Mouse (Mus musculus): ENCODE measurements around the gene Slc1a7. TPM values are rescaled to one million over a fixed set of nuclear protein-coding genes. Genes with fewer than 3 reads are reported as not detected.

Gene Slc1a7
- polyA plus RNA-seq, 1 experiment from 2014 or later: not detected

GRCm38 (mm10) chr4:107942741-107943140, 25.4 kb upstream of the Slc1a7 start:
- H3K4me3 ChIP-seq: no peak overlapping the region
- no peak overlapping the region for H3K27ac ChIP-seq
- no peaks in the 10 kb centered on the region for H3K9me3 ChIP-seq (replicated peaks)
- DNase-seq (ENCODE audit: low spot score): no peak
- H3K36me3 ChIP-seq: no peaks in the 10 kb centered on the region
- 90% methylated on average over 7 of the region's 7 CpGs for WGBS
- no peaks in the 10 kb centered on the region for H3K4me1 ChIP-seq
- no peaks in the 10 kb centered on the region for H3K27me3 ChIP-seq (ENCODE audit: low read depth, poor library complexity, severe bottlenecking)

- H3K27ac ChIP-seq: no peak overlapping the region
- no peaks in the 10 kb centered on the region for H3K4me1 ChIP-seq
- WGBS: 89% methylated on average over 2 of the region's 2 CpGs
- H3K36me3 ChIP-seq: no peaks in the 10 kb centered on the region
- no peaks in the 10 kb centered on the region for H3K27me3 ChIP-seq (ENCODE audit: low read depth, poor library complexity, severe bottlenecking)
- no peak for DNase-seq (ENCODE audit: low spot score)
- H3K9me3 ChIP-seq (replicated peaks): no peaks in the 10 kb centered on the region
- H3K4me3 ChIP-seq: no peak overlapping the region
Observed at GRCm38 (mm10) chr4:107944141-107944540, 24.0 kb upstream of the Slc1a7 start.

- no peaks in the 10 kb centered on the region for H3K9me3 ChIP-seq (replicated peaks)
- H3K36me3 ChIP-seq: no peaks in the 10 kb centered on the region
Observed at GRCm38 (mm10) chr4:107949918-107950317, 18.2 kb upstream of the Slc1a7 start.

GRCm38 (mm10) chr4:107952845-107953244, 15.3 kb upstream of the Slc1a7 start:
- no peak overlapping the region for H3K4me3 ChIP-seq
- H3K36me3 ChIP-seq: no peaks in the 10 kb centered on the region
- DNase-seq (ENCODE audit: low spot score): no peak
- H3K4me1 ChIP-seq: no peaks in the 10 kb centered on the region
- H3K27ac ChIP-seq: no peak overlapping the region
- H3K9me3 ChIP-seq (replicated peaks): no peaks in the 10 kb centered on the region
- H3K27me3 ChIP-seq (ENCODE audit: low read depth, poor library complexity, severe bottlenecking): no peaks in the 10 kb centered on the region

More at GRCm38 (mm10) chr4:107949918-107950317, 18.2 kb upstream of the Slc1a7 start:
- Histone ChIP-seq H3K4me3 (no peak overlapping the region), H3K4me1 (no peaks in the 10 kb centered on the region), H3K27ac (no peak overlapping the region), H3K27me3 (ENCODE audit: low read depth, poor library complexity, severe bottlenecking) (no peaks in the 10 kb centered on the region)
- 87% methylated on average over 4 of the region's 4 CpGs for WGBS
- DNase-seq (ENCODE audit: low spot score): no peak

GRCm38 (mm10) chr4:107955691-107956090, 12.4 kb upstream of the Slc1a7 start:
- WGBS: 81% methylated on average over 5 of the region's 5 CpGs
- no peak overlapping the region for H3K27ac ChIP-seq
- no peaks in the 10 kb centered on the region for H3K9me3 ChIP-seq (replicated peaks)
- DNase-seq (ENCODE audit: low spot score): no peak
- no peaks in the 10 kb centered on the region for H3K36me3 ChIP-seq
- 0 out of 2 replicates have a peak, but pooled peaks cover 7% of the 10 kb centered on the region for H3K27me3 ChIP-seq (ENCODE audit: low read depth, poor library complexity, severe bottlenecking)
- H3K4me3 ChIP-seq: no peak overlapping the region
- H3K4me1 ChIP-seq: peaks cover 7% of the 10 kb centered on the region; the same call in 1 of the 2 replicates

GRCm38 (mm10) chr4:107958487-107958886, 9.6 kb upstream of the Slc1a7 start:
- WGBS: 61% methylated on average over 7 of the region's 7 CpGs
- Histone ChIP-seq H3K36me3 (no peaks in the 10 kb centered on the region), H3K4me1 (peaks cover 20% of the 10 kb centered on the region), H3K9me3 (replicated peaks) (no peaks in the 10 kb centered on the region), H3K27me3 (ENCODE audit: low read depth, poor library complexity, severe bottlenecking) (0 out of 2 replicates have a peak, but pooled peaks cover 9% of the 10 kb centered on the region), H3K27ac (no peak overlapping the region), H3K4me3 (no peak overlapping the region)
- no peak for DNase-seq (ENCODE audit: low spot score)

GRCm38 (mm10) chr4:107962044-107962732, 5.9 kb upstream of the Slc1a7 start:
- H3K27ac ChIP-seq: no peak overlapping the region
- H3K9me3 ChIP-seq (replicated peaks): no peaks in the 10 kb centered on the region
- WGBS: 76% methylated on average over 11 of the region's 11 CpGs
- 0 out of 2 replicates have a peak, but pooled peaks cover 9% of the 10 kb centered on the region for H3K27me3 ChIP-seq (ENCODE audit: low read depth, poor library complexity, severe bottlenecking)
- peaks cover 27% of the 10 kb centered on the region for H3K4me1 ChIP-seq
- DNase-seq (ENCODE audit: low spot score): no peak
- no peaks in the 10 kb centered on the region for H3K36me3 ChIP-seq
- H3K4me3 ChIP-seq: no peak overlapping the region

GRCm38 (mm10) chr4:107962792-107963191, 5.3 kb upstream of the Slc1a7 start:
- H3K4me1 ChIP-seq: peaks cover 27% of the 10 kb centered on the region
- no peaks in the 10 kb centered on the region for H3K36me3 ChIP-seq
- H3K27ac ChIP-seq: no peak overlapping the region
- 91% methylated on average over 2 of the region's 2 CpGs for WGBS
- H3K27me3 ChIP-seq (ENCODE audit: low read depth, poor library complexity, severe bottlenecking): 0 out of 2 replicates have a peak, but pooled peaks cover 9% of the 10 kb centered on the region
- no peak overlapping the region for H3K4me3 ChIP-seq
- no peak for DNase-seq (ENCODE audit: low spot score)
- no peaks in the 10 kb centered on the region for H3K9me3 ChIP-seq (replicated peaks)

GRCm38 (mm10) chr4:107966416-107967109, 1.6 kb upstream of the Slc1a7 start:
- Histone ChIP-seq H3K4me3 (no peak overlapping the region), H3K9me3 (replicated peaks) (no peaks in the 10 kb centered on the region), H3K27ac (no peak overlapping the region), H3K27me3 (ENCODE audit: low read depth, poor library complexity, severe bottlenecking) (no peaks in the 10 kb centered on the region), H3K36me3 (no peaks in the 10 kb centered on the region), H3K4me1 (peaks cover 29% of the 10 kb centered on the region)
- DNase-seq (ENCODE audit: low spot score): no peak
- WGBS: 47% methylated on average over 5 of the region's 5 CpGs

- peaks cover 16% of the 10 kb centered on the region for H3K4me1 ChIP-seq
- no peak overlapping the region for H3K27ac ChIP-seq
- no peaks in the 10 kb centered on the region for H3K36me3 ChIP-seq
- no peak for DNase-seq (ENCODE audit: low spot score)
- H3K4me3 ChIP-seq: no peak overlapping the region
- H3K9me3 ChIP-seq (replicated peaks): no peaks in the 10 kb centered on the region
- no peaks in the 10 kb centered on the region for H3K27me3 ChIP-seq (ENCODE audit: low read depth, poor library complexity, severe bottlenecking)
Observed at GRCm38 (mm10) chr4:107969781-107970180, 1.6 kb downstream of the Slc1a7 start.

- DNase-seq (ENCODE audit: low spot score): no peak
- no peak overlapping the region for H3K27ac ChIP-seq
- H3K27me3 ChIP-seq (ENCODE audit: low read depth, poor library complexity, severe bottlenecking): no peaks in the 10 kb centered on the region
- H3K36me3 ChIP-seq: no peaks in the 10 kb centered on the region
- H3K4me1 ChIP-seq: peaks cover 16% of the 10 kb centered on the region
- no peak overlapping the region for H3K4me3 ChIP-seq
- no peaks in the 10 kb centered on the region for H3K9me3 ChIP-seq (replicated peaks)
- WGBS: 97% methylated on average over 1 of the region's 1 CpGs
Observed at GRCm38 (mm10) chr4:107971162-107971561, 3.0 kb downstream of the Slc1a7 start.

- peaks cover 27% of the 10 kb centered on the region for H3K4me1 ChIP-seq
- DNase-seq (ENCODE audit: low spot score): no peak
- H3K9me3 ChIP-seq (replicated peaks): no peaks in the 10 kb centered on the region
- H3K27ac ChIP-seq: no peak overlapping the region
- no peak overlapping the region for H3K4me3 ChIP-seq
- WGBS: 78% methylated on average over 11 of the region's 11 CpGs
- no peaks in the 10 kb centered on the region for H3K36me3 ChIP-seq
- H3K27me3 ChIP-seq (ENCODE audit: low read depth, poor library complexity, severe bottlenecking): no peaks in the 10 kb centered on the region
Observed at GRCm38 (mm10) chr4:107974527-107974926, 6.4 kb downstream of the Slc1a7 start.

- Histone ChIP-seq H3K9me3 (replicated peaks) (no peaks in the 10 kb centered on the region), H3K4me3 (no peak overlapping the region), H3K4me1 (peaks cover 29% of the 10 kb centered on the region), H3K36me3 (no peaks in the 10 kb centered on the region), H3K27me3 (ENCODE audit: low read depth, poor library complexity, severe bottlenecking) (no peaks in the 10 kb centered on the region), H3K27ac (no peak overlapping the region)
- DNase-seq (ENCODE audit: low spot score): no peak
- 71% methylated on average over 7 of the region's 7 CpGs for WGBS
Observed at GRCm38 (mm10) chr4:107975004-107975403, 6.9 kb downstream of the Slc1a7 start.
